Mouse (Mus musculus) ES-Bruce4 (cell line): ENCODE measurements around the gene Zbtb12.

Source experiments
- CTCF ChIP-seq: IDR thresholded peaks from one replicate; pipeline ENCODE4 v1.8.1; 2011; ENCODE audit warnings: low read depth, low read length
- EP300 ChIP-seq: IDR thresholded peaks from 2 replicates; pipeline ENCODE4 v1.6.1; 2011; ENCODE audit warnings: low read depth, low read length; ENCODE audit not compliant: insufficient read depth

- no peak for TF ChIP-seq CTCF
- TF ChIP-seq EP300, result no peak
Observed at GRCm38 (mm10) chr17:34850517-34851125, 28.7 kb upstream of the Zbtb12 start.
